Mouse (Mus musculus) limb, embryonic 12.5 days (tissue): ENCODE results near the gene Parp2. TPM values are rescaled to one million over a fixed set of nuclear protein-coding genes. Genes with fewer than 3 reads are reported as not detected.
A peak's percentile ranks its signal among the peaks of the same experiment; 100 is the strongest.

Experiments used
- ATAC-seq: fragments of 200-750 bp; cut with Nextera tagmentation; 2 replicates; pipeline ENCODE4 v1.8.0; 2017; ENCODE audit warnings: low read depth, moderate TSS enrichment; ENCODE audit not compliant: insufficient number of reproducible peaks, insufficient read depth, low FRiP score, low TSS enrichment
- H3K27ac ChIP-seq: fragments of 300-500 bp; sonication (generic); 2 replicates; pipeline ENCODE4 v1.5.1; 2016; ENCODE audit warnings: mild to moderate bottlenecking, moderate library complexity
- H3K27me3 ChIP-seq: fragments of 300-500 bp; sonication (generic); 2 replicates; pipeline ENCODE4 v1.6.1; 2016; ENCODE audit warnings: mild to moderate bottlenecking, moderate library complexity
- H3K36me3 ChIP-seq: fragments of 300-500 bp; sonication (generic); 2 replicates; pipeline ENCODE4 v1.6.1; 2016; ENCODE audit warnings: mild to moderate bottlenecking, moderate library complexity
- H3K4me1 ChIP-seq: fragments of 300-500 bp; sonication (generic); replicated peaks from 2 replicates; pipeline ENCODE4 v1.6.1; 2016
- H3K4me2 ChIP-seq: fragments of 300-500 bp; sonication (generic); 2 replicates; pipeline ENCODE4 v1.6.1; 2016; ENCODE audit warnings: mild to moderate bottlenecking, moderate library complexity
- H3K4me3 ChIP-seq: fragments of 300-500 bp; sonication (generic); replicated peaks from 2 replicates; pipeline ENCODE4 v1.5.1; 2016; ENCODE audit warnings: mild to moderate bottlenecking
- H3K9ac ChIP-seq: fragments of 300-500 bp; sonication (generic); replicated peaks from 2 replicates; pipeline ENCODE4 v1.6.1; 2016; ENCODE audit warnings: mild to moderate bottlenecking, moderate library complexity
- H3K9me3 ChIP-seq: fragments of 300-500 bp; sonication (generic); 2 replicates; pipeline ENCODE4 v1.6.1; 2016; ENCODE audit warnings: mild to moderate bottlenecking, moderate library complexity
- WGBS: fragments of 180-500 bp; shearing (Covaris S2); methylation state at CpG from one replicate; pipeline ENCODE4 v1.1.7; 2016; 5-methylcytosine and 5-hydroxymethylcytosine counted together
- polyA plus RNA-seq: library from polyadenylated mRNA; unstranded; fragments of >200 nt; fragmentation: Nextera tagmentation; extraction: Ambion mirVana; gene quantifications from 2 replicates; pipeline ENCODE4 v1.2.1, GENCODE M21; 2016

Parp2 gene
- 60.3 and 64.2 TPM in 2 replicates for polyA plus RNA-seq

- Histone ChIP-seq H3K9ac (peak within 1 kb of the TSS; percentile 68), H3K36me3 (peaks cover 26% of the 10 kb centered on the region), H3K4me1 (no peaks in the 10 kb centered on the region), H3K4me2 (peak within 1 kb of the TSS; percentile 57), H3K4me3 (peak within 1 kb of the TSS; percentile 51), H3K27ac (peak within 1 kb of the TSS; percentile 89), H3K9me3 (no peaks in the 10 kb centered on the region), H3K27me3 (no peaks in the 10 kb centered on the region)
- WGBS, result under 1% methylated on average over 42 of the region's 42 CpGs
- ATAC-seq, result peak; percentile 99
Measured at GRCm38 (mm10) chr14:50807487-50808072, at the start of gene Parp2, which contains the start of gene Ccnb1ip1. Parp2 (plus strand) TSS chr14:50807841. Ccnb1ip1 (minus strand) TSS chr14:50807732.

GRCm38 (mm10) chr14:50758416-50759085, 49.1 kb upstream of the Parp2 start:
- Histone ChIP-seq H3K27me3 (no peaks in the 10 kb centered on the region), H3K4me1 (no peaks in the 10 kb centered on the region), H3K36me3 (peaks cover 7% of the 10 kb centered on the region; the same call in 1 of the 2 replicates), H3K27ac (no peak overlapping the region), H3K4me3 (no peak overlapping the region), H3K9me3 (no peaks in the 10 kb centered on the region), H3K9ac (no peak overlapping the region), H3K4me2 (no peak overlapping the region)
- no peak for ATAC-seq
- 81% methylated on average over 5 of the region's 5 CpGs for WGBS

- ATAC-seq, result no peak
- Histone ChIP-seq H3K36me3 (peaks cover 71% of the 10 kb centered on the region), H3K4me3 (no peak overlapping the region), H3K4me2 (no peak overlapping the region), H3K9ac (no peak overlapping the region), H3K9me3 (no peaks in the 10 kb centered on the region), H3K27ac (no peak overlapping the region), H3K27me3 (no peaks in the 10 kb centered on the region), H3K4me1 (no peaks in the 10 kb centered on the region)
- WGBS, result 95% methylated on average over 6 of the region's 6 CpGs
Measured at GRCm38 (mm10) chr14:50765736-50766135, 41.9 kb upstream of the Parp2 start.

GRCm38 (mm10) chr14:50771342-50771741, 36.3 kb upstream of the Parp2 start:
- H3K27me3 ChIP-seq, result no peaks in the 10 kb centered on the region
- H3K36me3 ChIP-seq, result peaks cover 90% of the 10 kb centered on the region
- H3K9ac ChIP-seq, result no peak overlapping the region
- H3K9me3 ChIP-seq, result no peaks in the 10 kb centered on the region
- no peak for ATAC-seq
- no peak overlapping the region for H3K4me2 ChIP-seq
- H3K4me1 ChIP-seq, result no peaks in the 10 kb centered on the region
- WGBS, result 88% methylated on average over 2 of the region's 2 CpGs
- H3K27ac ChIP-seq, result no peak overlapping the region
- no peak overlapping the region for H3K4me3 ChIP-seq

GRCm38 (mm10) chr14:50782166-50782565, 25.5 kb upstream of the Parp2 start:
- peaks cover 36% of the 10 kb centered on the region for H3K36me3 ChIP-seq
- ATAC-seq, result no peak

GRCm38 (mm10) chr14:50784391-50785250, 23.0 kb upstream of the Parp2 start:
- WGBS, result 27% methylated on average over 16 of the region's 16 CpGs
- Histone ChIP-seq H3K36me3 (peaks cover 22% of the 10 kb centered on the region), H3K4me1 (peaks cover 6% of the 10 kb centered on the region), H3K4me2 (peak overlapping the region; percentile 65), H3K27me3 (no peaks in the 10 kb centered on the region), H3K27ac (peak overlapping the region; percentile 80), H3K4me3 (peak overlapping the region; percentile 76), H3K9me3 (no peaks in the 10 kb centered on the region; the same call in 1 of the 2 replicates), H3K9ac (peak overlapping the region; percentile 84)
- ATAC-seq, result no peak

More at GRCm38 (mm10) chr14:50782166-50782565, 25.5 kb upstream of the Parp2 start:
- H3K4me2 ChIP-seq, result no peak overlapping the region
- H3K9ac ChIP-seq, result no peak overlapping the region
- WGBS, result 94% methylated on average over 3 of the region's 3 CpGs
- H3K4me1 ChIP-seq, result peaks cover 6% of the 10 kb centered on the region
- H3K27ac ChIP-seq, result no peak overlapping the region
- no peaks in the 10 kb centered on the region; the same call in 1 of the 2 replicates for H3K9me3 ChIP-seq
- no peak overlapping the region for H3K4me3 ChIP-seq
- H3K27me3 ChIP-seq, result no peaks in the 10 kb centered on the region

GRCm38 (mm10) chr14:50785251-50785637, 22.4 kb upstream of the Parp2 start, which contains the start of gene Ttc5:
Ttc5 (minus strand) TSS chr14:50785519.
- under 1% methylated on average over 21 of the region's 21 CpGs for WGBS
- peak; percentile 91 for ATAC-seq
- Histone ChIP-seq H3K9me3 (no peaks in the 10 kb centered on the region; the same call in 1 of the 2 replicates), H3K27ac (peak within 1 kb of the TSS; percentile 80), H3K4me2 (peak within 1 kb of the TSS; percentile 65), H3K9ac (peak within 1 kb of the TSS; percentile 84), H3K4me3 (peak within 1 kb of the TSS; percentile 76), H3K36me3 (peaks cover 17% of the 10 kb centered on the region), H3K4me1 (peaks cover 6% of the 10 kb centered on the region), H3K27me3 (no peaks in the 10 kb centered on the region)

- no peak overlapping the region for H3K4me3 ChIP-seq
- no peaks in the 10 kb centered on the region for H3K9me3 ChIP-seq
- no peak overlapping the region for H3K9ac ChIP-seq
- no peak overlapping the region for H3K4me2 ChIP-seq
- peaks cover 6% of the 10 kb centered on the region for H3K4me1 ChIP-seq
- H3K27me3 ChIP-seq, result no peaks in the 10 kb centered on the region
- H3K27ac ChIP-seq, result no peak overlapping the region
- H3K36me3 ChIP-seq, result no peaks in the 10 kb centered on the region
- WGBS, result 10% methylated on average over 2 of the region's 2 CpGs
- ATAC-seq, result no peak
Measured at GRCm38 (mm10) chr14:50788157-50788556, 19.5 kb upstream of the Parp2 start.

- ATAC-seq, result no peak
- H3K4me1 ChIP-seq, result 0 out of 2 replicates have a peak, but pooled peaks cover 2% of the 10 kb centered on the region
- no peak overlapping the region for H3K27ac ChIP-seq
- no peak overlapping the region for H3K4me2 ChIP-seq
- no peaks in the 10 kb centered on the region for H3K9me3 ChIP-seq
- no peaks in the 10 kb centered on the region for H3K36me3 ChIP-seq
- H3K9ac ChIP-seq, result no peak overlapping the region
- no peaks in the 10 kb centered on the region for H3K27me3 ChIP-seq
- WGBS, result 92% methylated on average over 24 of the region's 24 CpGs
- no peak overlapping the region for H3K4me3 ChIP-seq
Measured at GRCm38 (mm10) chr14:50795261-50795935, 12.2 kb upstream of the Parp2 start.

- no peak overlapping the region for H3K4me3 ChIP-seq
- H3K4me1 ChIP-seq, result 0 out of 2 replicates have a peak, but pooled peaks cover 2% of the 10 kb centered on the region
- no peak overlapping the region for H3K27ac ChIP-seq
- H3K27me3 ChIP-seq, result no peaks in the 10 kb centered on the region
- no peak overlapping the region for H3K9ac ChIP-seq
- 86% methylated on average over 4 of the region's 4 CpGs for WGBS
- no peak for ATAC-seq
- H3K9me3 ChIP-seq, result no peaks in the 10 kb centered on the region
- H3K4me2 ChIP-seq, result no peak overlapping the region
- H3K36me3 ChIP-seq, result no peaks in the 10 kb centered on the region
Measured at GRCm38 (mm10) chr14:50795965-50796364, 11.7 kb upstream of the Parp2 start.
